8 mouse cellular contexts compared by ENCODE assay signal in the genomic region with DNA sequence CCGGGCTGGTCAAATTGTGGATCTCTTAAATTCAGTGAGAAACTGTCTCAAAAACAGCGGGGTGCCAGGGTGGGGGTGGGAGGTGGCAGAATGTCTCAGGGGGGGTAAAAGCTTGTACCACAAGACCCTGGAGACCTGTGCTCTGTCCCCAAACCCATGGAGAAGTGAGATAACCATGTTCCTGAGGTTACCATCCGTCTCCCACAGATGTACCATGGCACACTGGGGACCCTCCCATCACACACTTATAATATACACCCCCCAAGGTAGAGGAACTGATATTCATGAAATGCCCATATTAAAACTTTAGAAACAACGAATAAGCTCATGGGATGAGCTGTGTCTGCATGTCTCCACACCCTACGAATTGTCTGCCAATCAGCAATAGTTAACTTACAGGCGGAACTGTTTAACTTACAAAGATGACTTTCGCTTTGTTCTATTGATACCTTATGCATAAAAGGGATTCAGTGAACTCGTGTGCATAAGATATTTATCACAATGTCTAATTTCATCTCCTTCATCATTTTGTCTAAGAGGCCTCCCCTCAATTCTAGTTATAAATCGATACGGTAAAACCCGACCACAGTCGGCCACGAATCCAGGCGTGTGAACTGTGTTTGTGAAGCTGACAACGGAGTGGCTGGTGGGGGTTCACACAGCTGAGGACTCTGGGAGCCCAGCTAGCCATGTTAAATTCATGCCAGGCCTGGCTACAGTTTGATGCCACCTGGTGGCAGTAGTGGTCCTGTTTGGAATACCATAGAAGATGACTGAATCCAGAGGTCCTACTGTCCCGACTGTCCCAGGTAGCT. TPM values are rescaled to one million over a fixed set of nuclear protein-coding genes. Genes with fewer than 3 reads are reported as not detected.
DNase-seq lines count a peak whose midpoint lies in the region; ATAC-seq lines count a peak whose summit lies in the region.

No protein-coding gene starts in this region.

- peak overlapping the region; percentile 60 for H3K4me2 ChIP-seq in heart, embryonic 14.5 days (ENCODE audit: low read length)
- H3K4me2 ChIP-seq in liver, embryonic 12.5 days, result peak overlapping the region; percentile 62
- peak overlapping the region; percentile 44 for H3K4me2 ChIP-seq in stomach, embryonic 15.5 days

- H3K4me1 ChIP-seq in heart, embryonic 14.5 days (ENCODE audit: control insufficient read depth in 2 of 2, insufficient read depth in 2 of 2, low read length in 2 of 2), result peaks cover 6 to 13% of the 10 kb centered on the region in 2 experiments
- H3K4me1 ChIP-seq in liver, embryonic 12.5 days, result peaks cover 21% of the 10 kb centered on the region
- H3K4me1 ChIP-seq in stomach, embryonic 15.5 days, result no peaks in the 10 kb centered on the region

- WGBS in heart, embryonic 14.5 days, result 25% methylated on average over 16 of the region's 16 CpGs
- WGBS in liver, embryonic 12.5 days (ENCODE audit: insufficient replicate concordance), result 22% methylated on average over 16 of the region's 16 CpGs
- WGBS in stomach, embryonic 15.5 days, result 21% methylated on average over 16 of the region's 16 CpGs

- peak; percentile 53 for DNase-seq in CD4-positive helper T cell, adult 2 months (ENCODE audit: low read depth, low spot score)
- peak; percentile 46 for DNase-seq in brain, embryonic 18.5 days (ENCODE audit: low read depth, low spot score)
- peak; percentile 31 for DNase-seq in fibroblast of lung, adult 2 months (ENCODE audit: low read depth)
- peak; percentile 90 for DNase-seq in kidney, postnatal 14 days
- peak; percentile 71 for DNase-seq in neural tube, embryonic 10.5 days (ENCODE audit: extremely low spot score, low spot score)

- no peak overlapping the region for H3K27ac ChIP-seq in heart, embryonic 14.5 days (replicated peaks in 1 of 2; ENCODE audit: control insufficient read depth in 1 of 2, insufficient read depth in 1 of 2, low read depth in 2 of 2, low read length in 2 of 2)
- no peak overlapping the region for H3K27ac ChIP-seq in liver, embryonic 12.5 days
- H3K27ac ChIP-seq in stomach, embryonic 15.5 days, result no peak overlapping the region

- ATAC-seq in heart, embryonic 14.5 days (ENCODE audit: insufficient number of reproducible peaks, insufficient read depth, low FRiP score, low read depth), result no peak
- ATAC-seq in liver, embryonic 12.5 days, result peak; percentile 51; the same call in 1 of the 2 replicates
- ATAC-seq in stomach, embryonic 15.5 days (ENCODE audit: insufficient read depth, low FRiP score, low read depth), result peak; percentile 73

- no peaks in the 10 kb centered on the region for H3K27me3 ChIP-seq in heart, embryonic 14.5 days (ENCODE audit: control insufficient read depth, insufficient read depth, low read length)
- H3K27me3 ChIP-seq in liver, embryonic 12.5 days (replicated peaks), result 0 out of 2 replicates have a peak, but pooled peaks cover 12% of the 10 kb centered on the region
- H3K27me3 ChIP-seq in stomach, embryonic 15.5 days (replicated peaks), result no peaks in the 10 kb centered on the region

- H3K9ac ChIP-seq in heart, embryonic 14.5 days (ENCODE audit: low read length), result peak overlapping the region; percentile 58; the same call in 1 of the 2 replicates
- peak overlapping the region; percentile 36 for H3K9ac ChIP-seq in liver, embryonic 12.5 days
- H3K9ac ChIP-seq in stomach, embryonic 15.5 days, result no peak overlapping the region

- peak overlapping the region; percentile 23 to 31; a peak in 2 of 4 replicates for H3K4me3 ChIP-seq in heart, embryonic 14.5 days (ENCODE audit: control insufficient read depth in 1 of 2, insufficient read depth in 1 of 2, low read depth in 1 of 2, low read length in 2 of 2)
- H3K4me3 ChIP-seq in liver, embryonic 12.5 days, result peak overlapping the region; percentile 38
- H3K4me3 ChIP-seq in stomach, embryonic 15.5 days (replicated peaks), result peak overlapping the region; percentile 9

- H3K9me3 ChIP-seq in heart, embryonic 14.5 days (ENCODE audit: control insufficient read depth, low read length), result no peaks in the 10 kb centered on the region
- H3K9me3 ChIP-seq in liver, embryonic 12.5 days (replicated peaks), result no peaks in the 10 kb centered on the region
- H3K9me3 ChIP-seq in stomach, embryonic 15.5 days, result no peaks in the 10 kb centered on the region

- H3K36me3 ChIP-seq in heart, embryonic 14.5 days (ENCODE audit: control insufficient read depth, insufficient read depth, low read length), result no peaks in the 10 kb centered on the region
- no peaks in the 10 kb centered on the region for H3K36me3 ChIP-seq in liver, embryonic 12.5 days
- no peaks in the 10 kb centered on the region for H3K36me3 ChIP-seq in stomach, embryonic 15.5 days

RNA-seq across cellular contexts. Expression of gene Bend3, which starts 26.6 kb away (rescaled TPM):
- 4.6 and 5.6 TPM in 2 replicates for polyA plus RNA-seq in heart, embryonic 14.5 days (2014; fragmentation: Nextera tagmentation; extraction: Ambion mirVana)
- 3.0 and 4.2 TPM in 2 replicates for polyA plus RNA-seq in liver, embryonic 12.5 days (2016; fragmentation: Nextera tagmentation; extraction: Ambion mirVana)
- polyA plus RNA-seq in stomach, embryonic 15.5 days (2015; fragmentation: Nextera tagmentation; extraction: Ambion mirVana), result 3.2 and 4.0 TPM in 2 replicates

Comparison
In these comparisons a context has a peak if more than half of its experiments do, and no peak if none do; other contexts are left out.
1. DNase-seq: peak in every context shown above with its lines; median percentile 90 in kidney, postnatal 14 days; 71 in neural tube, embryonic 10.5 days; 53 in CD4-positive helper T cell, adult 2 months; 46 in brain, embryonic 18.5 days; 31 in fibroblast of lung, adult 2 months.